Mouse (Mus musculus) layer of hippocampus, adult 9-11 months (tissue): Measurements from ENCODE around the gene Rhou.

Experiments used
- DNase-seq: peaks from one replicate; pipeline ENCODE4 v3.0.0; 2022

Gene Rhou

DNA sequence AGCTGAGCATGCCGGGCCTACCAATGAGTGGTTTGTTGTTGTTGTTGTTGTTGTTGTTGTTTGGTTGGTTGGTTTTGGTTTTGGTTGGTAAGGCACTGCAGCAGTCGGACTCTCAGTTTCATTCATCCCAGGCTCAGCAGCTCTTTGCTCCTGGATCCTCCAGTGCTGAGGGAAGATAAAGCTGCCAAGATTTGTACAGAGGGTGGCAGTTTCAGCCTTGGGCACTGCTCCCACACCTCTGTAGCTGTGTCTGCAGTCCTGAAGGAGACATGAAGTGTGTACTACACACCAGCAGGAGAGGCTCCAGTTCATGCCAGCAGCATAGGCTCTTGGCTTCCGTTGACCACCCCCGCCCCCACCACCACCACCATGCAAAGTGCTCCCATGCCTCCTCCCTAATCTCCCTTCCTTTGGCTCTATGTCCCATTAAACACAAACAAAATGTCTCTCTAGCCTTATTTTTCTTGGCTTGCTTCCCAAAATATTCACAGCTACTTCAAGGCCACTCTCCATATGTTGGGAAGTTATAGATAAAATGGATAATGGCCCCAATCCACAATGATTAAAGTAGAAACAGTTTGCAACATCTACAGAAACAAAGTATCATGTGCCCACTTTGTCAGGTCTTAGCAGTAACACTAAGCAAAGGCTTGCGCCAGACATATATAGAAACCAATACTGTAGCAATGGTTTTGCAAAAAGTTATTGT is 2.2 kb upstream of the Rhou start:
- DNase-seq: no peak

DNA sequence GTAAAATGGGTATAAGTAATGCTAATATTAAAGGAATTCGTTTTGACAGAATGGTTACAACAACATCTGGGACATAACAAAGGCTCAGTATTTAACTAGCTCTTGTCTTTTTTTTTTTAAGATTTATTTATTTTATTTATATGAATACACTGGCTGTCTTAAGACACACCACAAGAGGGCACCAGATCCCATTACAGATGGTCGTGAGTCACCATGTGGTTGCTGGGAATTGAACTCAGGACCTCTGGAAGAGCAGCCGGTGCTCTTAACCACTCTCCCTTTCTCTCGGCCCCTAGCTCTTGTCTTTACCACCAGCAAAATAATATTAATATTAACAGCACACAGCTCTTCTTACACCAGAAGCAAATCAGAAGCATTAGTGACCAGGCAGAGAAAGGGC is 1.1 kb upstream of the Rhou start:
- no peak for DNase-seq

DNA sequence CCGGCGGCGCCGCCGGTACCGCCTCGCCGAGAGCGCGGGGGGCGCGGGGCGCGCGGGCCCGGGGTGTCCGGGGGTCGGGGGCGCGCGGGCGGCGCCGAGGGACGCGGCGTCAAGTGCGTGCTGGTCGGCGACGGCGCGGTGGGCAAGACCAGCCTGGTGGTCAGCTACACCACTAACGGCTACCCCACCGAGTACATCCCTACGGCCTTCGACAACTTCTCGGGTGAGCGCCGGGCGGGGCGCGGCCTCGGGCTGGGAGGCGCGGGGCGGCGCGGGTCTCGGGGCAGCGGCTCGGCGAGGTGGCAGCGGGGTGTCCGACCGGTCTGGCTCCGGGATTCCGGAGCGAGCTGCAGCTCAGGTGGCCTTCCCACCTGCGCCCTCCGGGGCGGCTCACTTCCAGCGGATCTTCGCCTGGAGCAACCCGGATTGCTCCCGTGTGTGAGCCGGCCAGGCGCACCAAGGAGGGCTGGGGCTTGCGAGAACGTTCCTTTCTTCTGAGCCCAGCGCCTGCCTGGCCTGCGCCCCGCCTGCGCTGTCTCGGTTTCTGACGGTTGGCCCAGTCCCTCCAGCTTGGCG is 353 bp downstream of the Rhou start:
- DNase-seq: no peak

DNA sequence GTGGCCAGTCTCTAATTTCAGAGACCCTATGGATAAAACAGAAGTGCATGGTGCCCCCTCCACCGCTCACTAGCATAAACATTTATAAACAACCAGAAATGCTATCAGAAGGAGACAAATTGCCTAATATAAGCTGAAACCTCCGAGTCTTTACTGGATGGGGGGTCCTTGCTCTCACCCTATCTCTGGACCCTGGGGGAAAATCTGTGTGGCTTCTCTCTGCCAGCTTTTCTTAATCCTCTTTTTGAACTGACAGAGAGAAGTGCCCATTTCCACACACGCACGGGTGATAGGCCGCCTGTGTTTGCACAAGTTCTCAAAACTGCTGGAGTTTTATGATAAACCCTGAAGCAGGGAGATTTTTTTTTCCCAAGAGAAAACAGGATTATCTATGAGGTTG is 1.0 kb downstream of the Rhou start:
- no peak for DNase-seq

DNA sequence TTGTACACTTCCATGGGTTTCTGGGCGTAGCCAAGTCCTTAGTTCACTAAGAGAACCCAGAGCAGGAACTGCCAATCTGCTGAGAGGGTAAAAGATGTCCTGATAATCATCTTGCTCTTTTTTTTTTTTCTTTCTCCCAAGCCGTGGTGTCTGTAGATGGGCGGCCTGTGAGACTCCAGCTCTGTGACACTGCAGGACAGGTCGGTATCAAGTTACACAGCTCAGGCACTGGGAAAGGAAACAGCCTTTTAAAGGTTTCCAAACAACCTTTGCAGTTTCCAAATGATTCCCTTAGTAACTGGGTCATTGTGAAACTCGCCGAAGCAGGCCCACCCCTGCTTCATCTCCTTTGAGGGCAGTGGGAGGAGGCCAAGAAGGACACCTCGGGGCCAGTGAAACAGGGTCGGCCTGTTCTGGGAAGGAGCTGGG is 1.6 kb downstream of the Rhou start:
- DNase-seq: no peak

DNA sequence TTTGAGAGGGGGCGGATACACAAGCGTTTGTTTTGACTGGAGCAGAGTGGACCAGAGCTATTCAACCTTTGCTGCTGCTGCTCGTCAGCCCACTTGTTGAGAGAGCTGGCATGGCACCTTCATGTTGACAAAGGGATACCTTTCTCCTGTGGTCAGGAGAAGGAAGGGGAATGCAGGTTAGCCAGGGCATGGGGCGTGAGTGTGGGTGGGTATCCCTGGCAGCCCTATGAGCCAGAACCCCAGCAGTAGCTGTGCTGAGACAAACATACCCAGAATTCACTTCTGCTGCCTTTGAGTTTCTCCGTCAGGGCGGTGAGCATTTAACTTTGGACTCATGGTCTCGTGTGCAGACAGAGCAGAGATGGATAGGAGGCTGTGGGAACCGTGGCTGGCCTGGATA is 4.1 kb downstream of the Rhou start:
- DNase-seq: no peak

DNA sequence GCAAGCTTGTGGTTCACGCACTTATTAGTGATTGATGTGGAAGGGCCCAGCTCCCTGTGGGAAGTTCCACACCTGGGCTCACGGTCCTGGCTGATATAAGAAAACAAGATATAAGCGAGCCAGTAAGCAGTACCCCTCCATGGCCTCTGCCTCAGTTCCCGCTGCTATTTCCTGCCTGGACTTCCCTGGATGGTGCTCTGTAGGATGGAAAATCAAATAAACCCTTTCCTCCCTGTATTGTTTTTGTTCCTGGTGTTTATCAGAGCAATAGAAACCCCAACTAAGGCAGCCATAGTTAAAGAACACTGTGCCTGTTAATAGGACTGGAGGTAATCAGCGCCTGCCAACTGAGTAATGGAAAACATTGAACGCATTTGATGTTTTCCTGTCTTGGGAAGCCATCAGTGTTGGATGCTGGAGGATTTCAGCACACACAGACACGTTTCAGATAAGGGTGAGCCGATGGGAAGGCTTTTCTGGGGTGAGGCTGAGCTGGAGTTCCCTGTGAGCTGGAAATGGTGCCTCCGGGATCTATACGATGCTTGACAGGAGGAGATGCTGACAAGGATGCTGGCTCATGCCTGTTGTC is 5.8 kb downstream of the Rhou start:
- DNase-seq: no peak

DNA sequence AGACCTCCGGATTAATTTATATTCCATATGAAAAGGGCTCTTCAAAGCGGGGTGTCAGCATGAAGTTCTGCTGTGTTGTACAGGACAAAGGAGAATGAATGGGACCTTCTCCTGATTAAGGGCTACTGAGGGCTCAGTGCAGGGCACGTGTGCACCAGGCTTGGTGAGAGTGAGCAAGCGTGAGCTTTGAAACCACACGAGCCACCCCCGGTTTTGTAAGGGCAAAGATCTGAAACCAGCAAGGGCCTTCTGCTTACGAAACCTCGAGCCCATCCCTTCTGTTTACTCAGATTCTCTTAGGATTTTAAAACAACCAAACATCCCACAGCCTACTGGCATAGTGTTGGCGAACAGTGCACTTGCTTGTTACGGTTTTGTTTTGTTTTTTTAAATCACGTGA is 7.8 kb downstream of the Rhou start:
- no peak for DNase-seq

DNA sequence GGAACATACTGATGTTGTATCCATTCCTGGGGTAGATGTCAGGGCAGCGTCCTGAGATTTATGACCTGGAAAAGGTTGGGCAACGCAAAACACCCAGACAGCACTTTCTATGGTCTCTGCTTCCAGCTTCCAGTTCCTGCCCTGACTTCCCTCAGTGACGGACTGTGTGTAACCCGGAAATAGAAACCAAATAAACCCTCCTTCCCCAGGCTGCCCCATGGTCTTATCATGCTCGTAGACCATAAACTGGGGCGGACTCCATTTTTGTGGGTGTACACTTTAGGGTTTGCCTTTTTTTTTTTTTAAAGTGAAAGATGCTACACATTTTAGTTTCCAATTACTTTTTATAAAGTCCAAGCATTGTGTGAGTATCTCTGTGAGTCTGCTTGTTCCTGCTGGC is 11.9 kb downstream of the Rhou start:
- no peak for DNase-seq

DNA sequence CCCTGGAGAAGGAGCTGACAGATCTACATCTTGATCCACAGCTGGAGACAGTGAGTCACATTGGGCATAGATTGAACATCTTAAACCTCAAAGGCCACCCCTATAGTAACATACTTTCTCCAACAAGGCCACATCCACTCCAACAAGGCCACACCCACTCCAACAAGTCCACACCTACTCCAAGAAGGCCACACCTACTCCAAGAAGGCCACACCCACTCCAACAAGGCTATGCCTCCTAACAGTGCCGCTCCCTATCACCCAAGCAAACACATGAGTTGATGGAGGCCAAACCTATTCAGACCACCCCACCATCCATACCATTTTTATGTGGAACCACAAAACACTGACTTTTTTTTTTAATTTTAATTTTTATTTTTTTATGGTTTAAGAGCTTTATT is 13.1 kb downstream of the Rhou start:
- no peak for DNase-seq

DNA sequence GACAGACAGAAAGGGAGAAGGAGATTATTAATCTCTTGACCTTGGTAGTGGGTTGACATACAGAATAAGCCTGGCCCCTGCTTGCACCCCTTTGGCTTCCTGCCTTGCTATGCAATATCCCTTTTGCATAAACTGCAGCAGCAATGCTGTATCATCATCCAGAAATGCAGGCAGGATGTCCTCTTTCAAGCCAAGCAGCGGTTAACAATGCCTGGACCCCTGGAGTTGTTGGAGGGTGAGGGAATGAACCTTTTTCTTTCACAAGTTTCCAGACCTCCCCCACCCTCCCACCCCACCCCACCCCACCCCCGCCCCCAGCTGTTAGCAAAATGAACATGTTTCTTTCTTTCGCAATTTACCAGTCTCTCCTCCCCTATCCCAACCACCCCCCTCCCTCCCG is 15.0 kb downstream of the Rhou start:
- no peak for DNase-seq

DNA sequence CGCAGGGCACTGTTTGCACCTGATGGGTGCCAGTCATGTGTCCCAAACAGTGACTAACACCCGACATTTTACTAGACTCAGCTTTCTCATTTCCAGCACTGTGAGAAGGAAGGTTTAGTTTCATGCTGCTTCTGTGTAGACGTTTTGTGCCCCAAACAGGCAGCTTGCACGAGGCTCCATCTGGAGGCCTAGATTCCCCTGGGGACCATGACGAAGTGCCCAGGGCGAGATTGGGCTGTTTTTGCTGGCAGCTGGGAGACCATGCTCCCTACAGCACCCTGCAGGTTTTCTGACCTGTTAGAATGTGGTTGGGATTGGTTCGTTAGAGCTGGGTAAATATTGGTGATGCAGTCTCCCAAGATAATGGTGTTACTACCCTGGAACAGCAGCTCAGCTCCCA is 17.0 kb downstream of the Rhou start:
- DNase-seq: no peak

DNA sequence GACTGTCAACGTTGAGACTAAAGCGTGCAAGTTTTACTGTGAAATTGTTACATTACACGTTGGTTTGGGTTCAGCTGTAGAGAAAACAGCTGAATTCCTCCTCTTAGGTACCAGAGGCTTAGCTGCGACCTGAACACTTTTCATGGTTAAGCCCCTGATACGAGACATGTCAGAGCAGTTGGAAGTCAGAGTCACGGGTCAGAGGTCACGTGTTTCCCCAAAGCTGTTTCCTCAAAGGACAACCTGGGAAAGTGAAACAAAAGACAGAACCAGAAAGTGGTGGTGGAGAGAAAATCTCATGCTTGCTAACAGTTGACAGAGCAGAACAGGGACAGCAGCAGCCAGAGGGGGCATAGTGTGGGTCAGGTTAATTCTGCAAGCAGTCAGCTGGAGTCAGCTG is 17.7 kb downstream of the Rhou start:
- DNase-seq: no peak

DNA sequence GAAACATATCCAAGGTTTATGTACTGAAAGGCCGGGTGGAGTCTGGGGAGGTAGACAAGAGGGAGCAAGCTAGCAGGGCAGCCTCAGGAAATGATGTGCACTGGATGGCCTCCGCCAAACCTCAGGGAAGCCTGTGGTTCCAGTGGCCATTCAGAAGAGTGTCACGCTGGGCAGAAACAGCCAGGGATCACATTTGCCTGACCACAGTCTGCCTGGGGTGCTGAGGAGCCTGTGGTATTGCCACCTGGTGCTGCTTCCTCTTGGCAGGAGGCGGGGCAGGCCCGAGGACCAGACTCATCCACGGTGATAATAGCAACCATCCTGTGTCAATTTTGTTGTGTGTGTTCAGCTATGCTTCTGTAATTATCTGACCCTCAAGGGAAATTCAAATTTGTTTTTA is 18.9 kb downstream of the Rhou start:
- no peak for DNase-seq

DNA sequence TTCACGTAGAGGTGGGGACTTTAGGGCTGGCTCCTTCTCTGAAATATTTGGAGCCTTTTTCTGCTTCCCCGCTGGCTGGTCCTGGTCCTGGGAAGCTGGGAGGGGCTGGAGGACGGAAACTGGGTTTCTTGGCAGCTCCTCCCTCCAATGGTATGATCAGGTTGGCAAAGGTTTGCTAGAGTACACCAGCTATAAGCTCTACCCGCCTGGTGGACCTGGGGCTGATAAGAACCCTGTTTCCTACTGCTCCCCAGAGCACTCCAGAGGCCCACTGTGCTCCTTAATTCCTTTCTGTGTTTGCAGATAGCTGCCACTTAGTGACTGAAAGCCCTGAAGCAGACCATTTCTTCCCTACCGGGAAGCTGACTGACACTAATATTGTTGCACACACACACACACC is 21.9 kb downstream of the Rhou start:
- no peak for DNase-seq

DNA sequence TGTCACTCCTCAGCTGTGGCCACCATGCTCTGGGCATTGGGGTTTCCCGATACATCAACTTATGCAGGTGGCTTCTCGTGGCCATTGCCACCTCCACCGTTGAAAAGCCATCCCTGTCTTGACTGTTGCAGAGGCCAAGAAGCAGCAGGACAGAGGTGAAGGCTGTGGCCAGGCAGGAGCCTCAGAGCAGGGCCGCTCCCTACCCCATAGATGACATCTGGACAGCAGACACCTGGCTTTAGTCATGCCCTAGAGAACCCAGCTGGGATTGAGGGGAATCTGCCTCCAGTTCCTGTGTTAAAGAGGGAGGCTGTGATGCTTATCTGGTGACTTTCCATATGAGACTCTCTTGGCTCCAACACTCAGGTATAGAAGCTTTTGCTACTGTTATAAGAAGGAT is 24.7 kb downstream of the Rhou start:
- no peak for DNase-seq

DNA sequence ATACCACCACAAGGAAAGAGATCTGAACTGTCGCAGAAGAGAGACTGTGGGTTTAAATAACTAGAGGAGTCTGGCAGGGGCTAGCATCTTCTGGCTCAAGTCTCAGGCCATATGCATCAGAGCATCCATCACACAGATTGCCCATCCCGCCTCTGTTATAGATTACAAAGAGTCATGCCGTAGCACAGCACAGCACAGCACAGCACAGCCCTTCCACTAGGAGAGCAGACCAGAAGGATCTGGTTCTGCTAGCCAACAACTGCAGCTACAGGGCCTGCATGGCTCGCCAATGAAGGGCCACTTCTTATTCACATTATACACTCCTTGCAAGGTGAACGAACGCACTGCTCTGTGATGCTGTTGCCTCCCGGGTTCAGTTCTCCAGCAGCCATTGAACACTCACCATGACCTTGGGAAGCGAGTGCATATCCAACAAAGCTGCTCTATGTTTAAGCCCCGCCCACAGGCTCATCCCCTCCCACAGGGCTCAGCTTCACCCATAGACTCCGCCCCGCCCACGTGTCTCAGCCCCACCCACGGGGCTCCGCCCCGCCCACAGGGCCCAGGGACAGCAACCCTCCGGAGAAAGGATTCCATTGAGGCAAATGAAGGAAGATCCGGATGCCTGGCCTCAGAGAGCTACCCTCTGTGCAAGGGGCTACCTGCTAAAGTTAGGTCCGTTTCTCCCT is 28.5 kb downstream of the Rhou start:
- peak; percentile 65 for DNase-seq

DNA sequence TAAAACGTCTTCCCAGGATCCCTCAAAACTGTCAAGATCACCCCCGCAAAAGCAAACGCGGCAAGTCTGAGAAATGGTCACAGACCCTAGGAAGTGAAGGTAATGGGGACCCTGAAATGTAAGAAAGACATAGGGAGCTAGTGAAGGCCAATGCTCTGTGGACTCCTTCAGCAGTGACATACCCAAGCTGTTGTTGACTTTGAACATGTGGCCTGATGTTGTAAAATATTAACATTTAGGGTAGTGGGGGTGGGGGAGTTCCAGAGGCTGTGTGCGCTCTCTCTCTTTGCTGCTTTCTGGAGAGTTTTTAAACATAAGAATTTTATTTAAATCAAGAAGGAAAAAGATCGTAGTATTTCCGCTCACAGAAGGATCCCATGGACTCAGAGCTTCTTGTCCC is 29.6 kb downstream of the Rhou start:
- no peak for DNase-seq

DNA sequence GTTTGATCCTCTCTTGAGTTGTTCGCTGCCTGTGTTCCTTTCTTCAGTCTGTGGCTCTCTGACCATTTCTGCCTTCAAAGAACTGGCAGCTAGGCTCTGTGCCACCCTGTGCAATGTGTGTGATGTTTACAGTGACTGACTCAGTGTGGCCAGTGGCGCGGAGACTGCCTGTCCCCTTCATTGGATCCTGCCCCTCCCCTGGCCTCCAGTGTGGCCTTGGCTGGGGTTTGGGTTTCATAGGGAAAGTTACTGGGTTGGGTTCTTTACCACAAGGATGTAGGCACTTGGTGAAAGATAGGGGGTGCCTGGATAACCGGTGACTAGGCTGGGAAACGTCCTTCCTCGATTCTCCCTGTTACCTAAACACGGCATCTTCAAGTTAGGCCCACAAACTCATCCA is 31.1 kb downstream of the Rhou start:
- no peak for DNase-seq

DNA sequence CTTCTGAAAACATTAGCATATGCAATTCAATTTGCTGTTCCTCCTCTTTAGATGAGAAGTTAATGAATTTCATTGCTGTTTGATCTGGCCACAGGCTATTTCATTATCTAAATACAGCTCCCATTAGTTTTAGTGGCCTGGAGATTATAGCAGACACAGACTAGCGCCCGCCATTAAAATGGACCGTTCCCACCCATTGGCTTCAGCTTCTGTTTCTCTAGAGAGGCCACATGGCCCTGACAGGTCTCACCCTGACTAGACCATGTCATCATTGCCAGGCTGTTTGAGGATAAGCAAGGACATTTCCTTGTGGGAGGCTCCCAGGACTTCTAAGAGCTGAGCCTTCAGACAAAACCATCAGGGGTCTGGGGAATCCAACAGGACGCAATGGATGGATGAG is 31.7 kb downstream of the Rhou start:
- no peak for DNase-seq

DNA sequence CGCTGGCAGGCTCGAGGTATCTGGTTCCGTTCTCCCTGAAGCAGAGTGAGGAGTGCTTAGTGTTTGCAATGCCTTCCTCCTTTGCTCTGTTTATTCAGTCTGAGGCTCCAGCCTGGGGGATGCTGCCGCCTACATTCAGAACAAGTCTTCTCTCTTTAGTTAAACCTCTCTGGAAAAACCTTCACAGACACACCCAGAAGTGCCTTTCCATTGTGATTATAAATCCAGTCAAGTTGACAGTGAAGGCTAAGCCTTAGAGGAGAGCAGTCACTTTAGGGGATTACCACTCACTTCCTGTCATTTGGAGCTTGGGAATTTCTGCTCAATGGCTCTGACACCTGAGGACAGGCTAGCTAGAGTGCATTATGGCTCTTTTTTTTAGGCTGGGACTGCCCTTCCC is 34.1 kb downstream of the Rhou start:
- DNase-seq: no peak

DNA sequence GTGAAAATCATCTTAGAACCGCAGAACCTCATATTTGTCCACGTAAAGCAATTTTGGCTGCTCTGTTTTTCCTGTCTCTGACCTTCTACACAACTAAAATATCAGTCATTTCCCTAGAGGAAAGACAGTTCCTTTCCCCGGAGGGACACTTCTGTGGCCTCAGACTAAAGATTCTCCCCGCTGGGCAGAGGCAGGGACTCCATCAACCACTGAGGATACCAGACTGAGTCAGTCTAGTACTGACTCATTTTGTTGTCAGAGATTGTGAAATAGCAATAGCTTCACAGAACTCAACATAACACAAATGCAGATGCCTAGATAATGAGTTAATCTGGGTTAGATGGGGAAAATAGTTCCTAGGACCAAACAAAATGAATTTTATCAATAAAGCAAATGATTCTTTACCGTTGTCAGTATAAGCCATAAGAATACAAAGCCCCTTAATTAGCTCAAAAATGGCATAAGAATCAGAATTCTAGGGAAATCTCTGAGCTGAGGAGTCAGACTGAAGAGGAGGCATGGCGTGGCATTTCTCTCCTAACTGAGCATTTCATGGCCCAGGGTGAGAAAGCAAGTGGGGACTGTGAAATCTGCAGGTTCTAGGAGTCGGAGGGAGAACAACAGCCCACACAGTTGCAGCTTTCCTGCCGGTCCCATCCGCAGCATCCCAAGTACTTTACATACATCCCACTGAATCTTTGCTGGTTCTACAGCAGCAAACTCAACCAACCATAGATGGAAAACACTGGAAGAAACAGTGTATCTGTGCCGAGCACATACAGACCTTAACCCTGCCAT is 38.6 kb downstream of the Rhou start:
- no peak for DNase-seq

DNA sequence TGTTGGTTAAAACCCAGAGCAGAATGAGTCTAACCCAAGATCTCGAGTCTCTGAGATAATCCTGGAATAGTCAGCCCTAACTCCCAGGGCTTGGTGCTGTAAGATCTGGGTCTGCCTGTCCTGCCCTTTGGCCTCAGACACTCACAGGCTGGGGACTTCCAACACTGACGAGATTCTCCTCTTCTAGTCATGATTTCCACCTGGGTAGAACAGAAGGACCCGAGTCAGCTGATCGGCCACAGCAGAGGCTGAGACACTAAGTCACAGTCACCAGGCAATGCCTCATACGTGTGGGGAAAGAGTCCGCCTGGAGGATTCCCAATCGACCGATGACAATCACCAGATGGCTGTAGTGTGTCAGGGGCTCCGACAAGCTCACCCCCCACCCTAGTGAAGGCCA is 42.4 kb downstream of the Rhou start:
- DNase-seq: no peak
